Mouse (Mus musculus) CD4-positive, CD25-positive, alpha-beta regulatory T cell, adult 2 months (primary cell): ENCODE results near the gene B830017H08Rik.
A peak's percentile ranks its signal among the peaks of the same experiment; 100 is the strongest.

Experiments
- DNase-seq: peaks from one replicate; pipeline ENCODE4 v3.0.0-alpha.2; 2012; ENCODE audit warnings: low read depth, low spot score

Gene B830017H08Rik

DNA sequence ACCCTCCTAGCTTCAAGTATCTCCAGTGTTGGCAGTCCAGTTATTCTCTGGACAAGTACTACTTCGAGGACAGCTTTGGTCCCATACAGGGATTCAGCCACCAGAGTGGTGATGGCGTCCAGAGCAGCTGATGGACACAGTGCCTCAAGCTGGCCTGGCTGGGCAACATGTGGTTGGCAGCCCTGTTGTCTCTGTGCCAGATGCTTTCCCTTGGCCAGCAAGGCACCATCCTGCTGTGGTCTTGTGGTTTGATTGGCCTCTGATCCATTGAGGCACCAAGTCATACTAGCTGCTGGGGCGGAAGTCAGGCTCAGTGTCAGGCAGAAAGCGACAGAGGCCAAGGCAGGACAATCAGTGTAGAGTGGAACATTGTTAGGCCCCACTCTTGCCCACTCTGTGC is 23.8 kb upstream of the B830017H08Rik start:
- DNase-seq = no peak

DNA sequence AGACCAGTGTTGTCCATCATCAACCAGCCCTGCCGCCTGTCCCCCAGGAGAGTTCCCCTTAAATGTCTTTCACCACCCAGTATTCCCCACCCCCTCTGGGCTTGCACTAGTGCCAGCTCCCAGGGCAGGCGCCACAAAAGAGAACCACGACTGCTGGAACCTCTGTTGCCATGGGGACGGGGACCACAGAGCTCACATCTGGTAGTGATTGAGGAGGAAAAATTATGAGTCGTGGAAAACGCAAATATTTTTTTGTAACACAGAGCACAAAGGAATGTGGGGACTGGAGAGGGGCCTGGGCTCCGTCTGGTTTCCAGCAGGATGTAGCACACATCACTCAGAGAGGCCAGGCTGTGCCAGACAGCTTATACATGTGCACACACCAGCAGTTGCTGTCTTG is 23.2 kb upstream of the B830017H08Rik start:
- DNase-seq = no peak

DNA sequence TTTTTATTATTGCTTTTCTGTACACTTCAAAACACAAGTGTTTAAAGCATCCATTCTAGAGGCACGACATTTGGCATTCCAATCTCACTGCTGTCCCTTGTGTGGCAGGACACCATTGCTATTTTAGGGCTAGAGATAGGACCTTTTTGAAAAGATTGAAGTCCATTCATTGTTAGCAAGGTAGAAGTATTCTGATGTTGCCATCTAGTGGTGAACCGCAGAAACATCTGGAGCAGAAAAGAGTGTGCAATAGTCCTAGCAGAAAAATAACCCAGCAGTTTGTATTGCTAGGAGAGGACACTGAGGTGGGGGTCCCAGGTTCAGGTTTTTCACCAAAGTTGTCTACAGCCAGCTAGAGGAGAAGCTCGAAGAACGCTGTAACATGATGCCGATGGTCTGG is 20.8 kb upstream of the B830017H08Rik start:
- peak; percentile 67 for DNase-seq

DNA sequence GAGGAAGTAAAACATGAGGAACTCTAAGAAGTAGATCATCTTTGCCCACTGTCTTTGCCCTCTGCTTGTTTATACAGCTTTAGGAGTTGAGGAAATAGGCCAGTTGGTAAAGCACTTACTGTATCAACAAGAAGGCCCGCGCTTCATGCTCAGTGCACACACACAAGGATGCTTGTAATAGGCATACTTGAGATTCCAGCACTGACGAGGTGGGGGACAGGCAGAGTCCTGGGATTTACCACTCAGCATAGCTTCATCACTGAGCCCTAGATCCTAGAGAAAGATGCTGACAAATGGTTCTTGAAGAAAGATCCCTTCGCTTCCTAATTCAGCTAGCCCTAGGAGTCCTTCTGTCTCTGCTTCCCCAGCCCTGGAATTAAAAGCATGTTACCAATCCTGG is 19.7 kb upstream of the B830017H08Rik start:
- DNase-seq = no peak

DNA sequence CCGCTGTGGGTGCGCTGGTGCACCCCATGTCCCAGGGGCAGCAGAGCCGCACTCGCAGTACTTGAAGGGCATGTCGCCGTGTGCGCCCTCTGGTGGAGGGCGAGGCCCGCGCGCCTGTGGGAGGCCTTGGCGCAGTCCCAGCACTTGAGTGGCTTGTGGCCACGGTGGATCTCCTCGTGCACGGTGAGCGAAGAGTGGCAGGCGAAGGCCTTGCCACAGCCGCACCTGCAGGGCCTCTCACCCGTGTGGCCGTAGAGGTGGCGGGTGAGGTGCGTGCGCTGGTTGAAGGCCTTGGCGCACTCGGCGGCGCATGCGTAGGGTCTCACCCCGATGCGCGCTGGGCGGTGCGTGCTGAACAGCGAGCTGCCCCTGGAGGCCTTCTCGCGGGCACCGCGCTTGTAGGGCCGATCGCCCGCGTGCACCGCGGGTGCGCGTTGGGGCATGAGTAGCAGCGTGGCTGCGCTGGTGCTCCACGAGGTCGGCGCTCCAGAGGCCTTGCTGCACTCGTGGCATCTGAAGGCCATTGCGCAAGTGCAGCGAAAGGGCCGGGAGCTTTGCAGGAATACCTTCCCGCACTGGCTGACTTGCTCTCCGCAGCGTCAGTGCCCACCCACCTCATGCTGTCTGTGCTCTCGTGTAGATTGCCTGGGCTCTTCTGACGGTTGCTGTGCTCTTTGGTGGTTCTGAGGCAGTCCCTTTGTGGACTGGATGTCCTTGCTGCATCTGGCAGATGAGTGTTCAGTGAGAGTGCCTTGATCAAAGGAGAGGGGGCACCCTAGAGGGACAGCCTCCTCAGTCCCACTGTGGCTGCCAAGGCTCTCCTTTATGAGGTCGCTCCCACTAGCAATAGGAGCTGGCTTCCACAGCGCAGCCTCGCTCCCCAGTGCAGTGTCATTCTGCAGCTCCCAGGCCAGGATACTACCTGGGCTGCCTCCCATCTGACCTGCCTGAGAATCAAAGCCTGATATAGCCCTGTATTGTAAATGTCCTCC is 17.2 kb upstream of the B830017H08Rik start:
- DNase-seq = peak; percentile 93

DNA sequence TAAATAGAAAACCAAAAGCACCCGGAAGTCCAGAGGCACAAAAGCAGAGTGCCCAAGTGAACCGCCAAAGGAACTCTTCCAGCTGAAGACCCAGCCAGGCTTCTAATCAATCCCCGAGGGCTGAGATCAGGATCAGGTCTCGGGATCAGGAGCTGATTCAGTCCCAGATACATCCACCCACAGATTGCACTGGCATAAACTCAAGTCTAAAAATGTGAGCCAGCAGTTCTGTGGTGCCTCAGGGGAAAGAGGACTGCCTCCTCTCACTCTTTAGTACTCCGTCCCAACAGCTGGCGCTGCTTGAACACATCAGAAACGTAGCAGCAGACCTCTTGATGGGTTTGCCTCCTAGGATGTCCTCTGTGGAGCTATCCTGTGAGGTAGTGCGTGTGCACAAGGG is 16.4 kb upstream of the B830017H08Rik start:
- DNase-seq = no peak

DNA sequence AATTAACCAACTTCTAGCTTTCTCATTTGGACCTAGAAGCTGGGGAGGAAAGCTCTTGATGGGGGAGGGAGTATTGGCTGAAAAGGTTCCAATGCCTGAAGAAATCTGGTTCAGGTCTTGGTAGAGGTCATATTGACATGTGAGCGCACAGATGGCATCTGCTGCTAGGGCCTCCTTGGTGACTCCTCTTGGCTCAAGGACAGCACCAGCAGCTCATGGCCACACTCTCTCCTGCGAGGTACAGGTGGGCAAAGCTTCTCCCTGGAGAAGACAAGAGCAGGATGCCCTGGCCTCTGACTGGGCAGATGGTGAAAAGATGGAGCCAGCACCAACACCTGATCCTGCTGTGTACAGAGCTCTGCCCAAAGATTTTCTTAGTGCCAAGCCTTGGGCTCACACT is 6.4 kb upstream of the B830017H08Rik start:
- no peak for DNase-seq

DNA sequence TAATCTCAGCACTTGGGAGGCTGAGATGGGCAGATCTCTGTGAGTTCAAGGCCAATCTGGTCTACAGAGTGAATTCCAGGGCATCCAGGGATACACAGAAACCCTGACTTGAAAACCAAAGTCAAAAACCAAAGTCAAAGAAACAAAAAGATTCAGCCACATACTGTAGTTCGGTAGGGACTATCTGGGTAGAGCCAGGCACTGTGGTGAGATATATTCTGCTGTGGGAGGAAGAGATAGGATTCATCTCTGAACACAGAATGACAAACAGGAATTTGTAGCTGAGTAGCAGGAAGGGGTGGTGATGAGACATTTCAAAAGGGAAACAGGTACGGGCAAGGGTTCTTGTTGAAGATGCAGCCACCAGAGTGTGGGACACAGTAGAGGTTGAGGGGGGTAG is 4.7 kb upstream of the B830017H08Rik start:
- DNase-seq = no peak

DNA sequence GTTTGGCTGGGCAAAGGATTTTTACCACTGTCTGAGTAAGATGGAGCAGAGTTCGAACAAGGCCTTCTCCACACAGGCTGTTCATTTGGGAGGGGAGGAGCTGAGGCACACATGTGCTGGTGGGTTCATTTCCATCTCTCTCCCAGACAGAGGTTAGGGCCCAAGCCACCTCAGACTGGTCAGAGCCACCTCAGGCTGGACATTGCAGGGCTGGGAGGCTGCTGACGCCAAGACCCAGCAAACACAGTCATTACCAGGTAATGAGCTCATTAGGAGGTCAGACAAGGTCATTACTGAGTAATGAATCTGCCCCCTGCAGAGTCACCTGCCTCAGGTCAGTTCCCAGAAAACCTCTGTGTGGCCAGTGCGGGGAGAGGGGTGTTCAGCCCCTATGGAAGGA is 4.1 kb upstream of the B830017H08Rik start:
- no peak for DNase-seq

DNA sequence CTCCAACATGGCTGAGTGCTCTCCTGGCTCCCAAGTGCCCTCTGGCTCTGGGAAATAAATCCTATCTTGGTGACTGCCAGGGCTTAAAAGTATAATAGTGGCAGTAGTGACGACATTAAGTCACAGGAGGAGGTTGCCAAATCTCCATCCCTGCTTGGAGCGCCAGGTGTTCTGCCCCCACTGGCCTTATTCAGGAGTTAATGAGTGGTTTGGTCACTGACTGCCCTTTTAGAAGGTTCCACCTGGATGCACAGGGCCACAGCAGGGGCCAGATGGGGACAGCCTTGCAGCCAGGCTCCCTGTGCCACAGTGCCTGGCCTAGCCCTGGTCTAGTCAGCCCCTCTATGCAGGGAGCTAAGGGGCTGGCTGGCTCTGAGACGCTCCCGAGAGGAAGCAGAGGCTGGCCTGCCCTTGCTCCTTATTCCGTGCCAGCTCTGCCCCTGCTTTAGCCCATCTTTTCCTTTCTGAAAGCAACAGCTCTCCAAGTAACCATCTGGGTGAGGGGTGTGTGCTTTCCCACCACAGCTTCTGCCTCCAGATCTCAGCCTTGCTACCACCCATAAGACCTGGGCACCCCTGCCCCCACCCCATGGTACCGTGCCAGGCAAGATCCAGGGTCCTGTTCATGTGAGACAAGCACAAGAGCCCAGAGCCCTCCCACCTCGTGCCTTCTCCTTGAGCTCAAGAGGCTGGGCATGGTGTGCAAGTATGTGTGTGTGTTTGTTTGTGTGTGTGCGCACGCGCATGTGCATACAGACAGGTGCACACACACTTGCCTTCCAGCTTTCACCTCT is 2.3 kb upstream of the B830017H08Rik start:
- DNase-seq = no peak

DNA sequence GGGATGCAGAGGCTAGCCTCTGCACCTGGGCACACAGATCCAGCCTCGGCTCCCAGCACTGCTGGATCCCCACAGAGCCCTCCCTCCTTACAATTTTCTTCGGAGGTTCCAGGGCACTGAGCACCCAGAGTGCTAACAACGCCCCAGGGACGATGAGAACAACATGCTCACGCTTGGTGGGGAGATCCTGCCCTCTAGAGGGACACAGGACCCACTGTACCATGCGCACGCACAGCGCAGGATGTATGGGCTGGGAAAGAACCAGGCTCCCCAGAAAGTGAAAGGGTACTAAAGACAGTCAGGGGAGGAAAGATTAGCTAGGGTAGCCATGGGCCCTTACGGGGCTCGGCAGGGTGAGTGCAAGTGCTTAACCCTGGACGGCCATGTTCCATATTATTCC is 1.1 kb upstream of the B830017H08Rik start:
- DNase-seq = no peak

DNA sequence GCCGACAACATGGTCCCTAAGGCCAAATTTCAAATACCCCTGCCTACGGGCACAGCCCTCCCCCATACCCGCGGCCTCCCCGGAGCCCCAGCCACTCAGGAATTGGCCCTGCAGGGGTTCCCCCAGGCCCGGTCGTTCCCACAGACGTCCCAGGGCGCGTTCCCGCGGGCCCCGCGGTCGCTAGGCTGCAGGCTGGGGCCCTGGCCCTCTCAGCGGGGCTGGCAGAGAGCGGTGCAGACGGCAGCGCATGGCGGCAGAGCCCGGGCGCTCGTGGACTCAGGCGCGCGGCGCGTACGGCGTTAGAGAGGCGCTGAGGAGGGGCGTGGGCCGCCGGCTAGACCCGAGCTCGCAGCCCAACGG is 380 bp downstream of the B830017H08Rik start:
- no peak for DNase-seq

DNA sequence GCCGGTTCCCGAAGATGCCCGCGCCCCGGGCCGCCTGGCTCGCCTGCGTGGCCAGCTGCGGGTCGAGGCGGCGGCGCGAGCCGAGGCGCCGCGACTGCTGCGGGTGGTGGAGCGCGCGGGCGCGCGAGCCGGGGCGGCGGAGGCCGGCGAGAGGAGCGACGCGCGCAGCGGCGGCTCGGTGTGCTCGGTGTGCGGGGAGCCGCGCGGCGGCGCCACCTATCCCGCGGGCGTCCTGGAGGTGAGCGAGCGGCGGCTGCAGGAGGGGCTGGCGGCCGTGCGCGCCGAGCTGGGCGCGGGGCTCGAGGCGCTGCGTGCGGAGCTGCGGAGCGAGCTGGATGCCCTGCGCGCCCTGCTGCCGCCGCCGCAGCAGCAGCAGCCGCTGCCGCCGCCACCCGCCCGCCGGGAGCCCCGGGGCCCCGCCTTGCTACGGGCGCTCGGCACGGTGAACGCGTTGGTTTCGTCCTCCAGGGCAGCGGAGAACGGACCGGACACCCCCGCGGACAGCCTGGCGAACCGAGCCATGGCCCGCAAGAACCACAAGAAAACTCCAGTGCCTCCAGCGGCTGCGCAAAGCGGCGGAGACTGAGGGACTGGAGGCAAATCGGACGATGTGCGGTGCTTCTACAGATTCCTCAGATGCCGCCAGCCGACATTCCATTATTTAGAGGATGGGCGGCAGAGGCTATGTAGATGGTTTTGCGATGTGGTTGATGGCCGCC is 919 bp downstream of the B830017H08Rik start:
- no peak for DNase-seq

DNA sequence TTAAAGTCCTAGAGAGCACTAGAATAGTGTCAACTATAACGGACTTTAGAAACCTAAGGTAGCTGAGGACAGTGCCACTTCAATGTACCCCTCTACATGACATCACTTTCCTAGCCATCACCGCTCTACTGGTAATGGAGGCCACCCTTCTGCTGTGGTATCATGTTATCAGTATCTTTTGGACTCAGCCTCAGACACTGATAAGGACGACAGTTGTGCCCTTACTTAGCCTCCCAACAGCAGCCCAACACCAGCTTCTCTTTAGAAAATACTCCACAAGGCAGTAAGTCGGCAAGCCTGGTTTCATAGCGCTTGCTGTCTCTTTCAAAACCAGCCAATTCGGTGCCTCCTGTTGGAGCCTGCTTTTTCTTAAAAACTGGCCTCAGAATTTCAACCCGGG is 1.6 kb downstream of the B830017H08Rik start:
- DNase-seq = no peak

DNA sequence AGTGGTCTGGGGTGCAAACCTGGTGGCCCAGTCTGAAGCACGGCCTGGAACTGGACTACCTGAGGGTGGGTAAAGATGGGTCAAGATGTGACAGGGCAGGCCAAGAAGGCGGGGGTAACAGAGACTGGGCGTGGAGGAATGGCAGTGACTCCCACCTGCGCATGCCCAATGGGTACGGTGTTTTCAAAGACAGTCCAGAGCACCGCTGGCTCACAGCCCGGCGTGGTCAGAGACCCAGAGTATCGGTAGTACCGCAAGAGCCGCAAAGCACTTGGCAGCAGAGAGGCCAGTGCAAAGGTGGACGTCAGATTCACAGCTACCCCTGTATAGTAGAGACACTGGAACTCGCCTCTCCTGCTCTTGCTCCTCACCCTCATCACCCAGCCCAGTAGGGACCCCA is 2.6 kb downstream of the B830017H08Rik start:
- DNase-seq = no peak

DNA sequence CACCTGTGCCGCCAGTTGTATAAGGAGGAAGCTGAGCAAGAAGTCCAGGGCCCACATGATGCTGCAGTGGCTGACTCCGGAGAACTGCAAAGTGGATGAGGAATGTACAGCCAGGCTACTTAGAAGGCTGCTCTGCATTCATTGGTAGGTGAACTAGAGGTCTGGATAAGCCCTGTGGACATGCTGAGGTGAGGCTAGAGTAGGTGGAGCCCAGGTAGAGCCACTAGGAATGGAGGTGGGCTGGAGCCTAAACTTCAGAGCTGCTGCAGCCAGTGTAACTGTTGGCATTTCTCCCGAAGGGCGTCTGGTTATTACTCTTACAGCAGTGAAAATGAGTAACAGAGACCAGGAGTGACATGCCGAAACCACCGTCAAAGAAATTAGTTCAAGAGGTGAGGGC is 5.1 kb downstream of the B830017H08Rik start, which contains the start of gene Car15:
TSS of gene Car15 (minus strand) at position 314 of the 400 bp plus-strand sequence.
- DNase-seq = no peak

DNA sequence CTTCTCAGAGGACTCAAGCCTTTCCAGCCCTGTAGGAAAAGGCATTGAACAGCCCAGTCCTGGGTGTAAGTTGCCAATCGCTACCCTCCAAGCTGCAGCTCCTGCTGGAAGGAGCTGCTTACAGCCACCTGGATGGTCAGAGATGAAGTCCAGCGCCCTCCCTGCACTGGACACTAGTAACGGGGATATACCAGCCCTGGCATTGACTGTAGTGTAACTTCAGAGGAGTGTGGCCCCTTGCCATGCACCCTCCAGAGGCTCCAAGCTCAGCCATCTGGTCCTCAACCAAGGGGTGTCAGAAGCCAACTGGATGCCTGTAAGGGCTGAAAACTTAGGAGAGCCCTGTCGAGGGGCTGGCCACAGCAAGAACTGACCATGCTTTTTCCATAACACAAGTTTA is 7.1 kb downstream of the B830017H08Rik start:
- DNase-seq = no peak

DNA sequence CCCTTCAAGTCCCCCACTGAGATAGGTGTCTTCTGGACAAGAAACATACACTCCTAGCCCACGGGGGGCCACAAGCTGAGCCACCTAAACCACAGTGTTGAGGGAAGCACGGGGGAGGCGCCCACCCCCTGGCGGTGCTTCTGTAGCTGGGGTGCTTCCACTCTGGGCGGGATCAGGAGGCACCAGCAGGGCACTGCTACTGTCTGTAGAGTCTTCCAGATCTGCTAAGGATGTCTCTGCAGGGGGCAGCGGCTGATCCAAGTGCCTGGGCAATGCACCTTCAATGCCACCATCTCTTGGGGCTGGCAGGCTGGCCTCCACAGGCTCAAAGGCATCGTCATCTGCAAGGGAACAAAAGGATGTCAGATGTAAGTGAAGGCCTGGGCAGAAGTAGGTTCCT is 9.5 kb downstream of the B830017H08Rik start:
- no peak for DNase-seq

DNA sequence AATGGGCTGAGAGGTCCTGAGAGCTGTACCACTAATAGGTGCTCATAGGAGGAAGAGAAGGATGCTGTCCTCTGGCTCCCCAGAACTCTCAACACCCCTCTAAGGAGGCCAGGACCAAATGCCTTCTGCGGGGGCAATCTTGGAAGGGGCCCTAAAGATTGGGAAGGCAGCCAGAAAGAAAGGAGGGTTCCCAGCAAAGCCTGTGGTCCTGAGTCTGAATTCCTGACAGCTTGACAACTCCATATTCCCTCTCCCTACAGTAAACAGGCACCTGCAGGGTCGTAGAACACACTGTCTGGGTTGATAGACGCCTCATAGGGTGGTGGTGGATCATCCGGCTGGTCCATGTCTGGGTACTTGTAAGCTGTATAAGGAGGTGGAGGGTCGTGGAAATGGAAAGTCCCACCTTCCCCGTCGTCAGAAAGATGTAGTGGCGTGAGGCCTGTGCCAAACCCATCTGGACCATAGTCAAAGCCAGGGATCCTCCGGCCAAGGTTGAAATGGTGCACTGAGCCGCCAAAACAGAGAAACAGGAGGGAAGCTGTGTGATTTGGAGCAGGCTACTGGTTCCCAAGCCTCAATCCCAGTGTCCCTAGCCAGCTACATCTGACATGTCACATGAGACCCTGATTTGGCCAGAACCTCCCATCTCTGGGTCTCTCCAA is 10.9 kb downstream of the B830017H08Rik start:
- no peak for DNase-seq

DNA sequence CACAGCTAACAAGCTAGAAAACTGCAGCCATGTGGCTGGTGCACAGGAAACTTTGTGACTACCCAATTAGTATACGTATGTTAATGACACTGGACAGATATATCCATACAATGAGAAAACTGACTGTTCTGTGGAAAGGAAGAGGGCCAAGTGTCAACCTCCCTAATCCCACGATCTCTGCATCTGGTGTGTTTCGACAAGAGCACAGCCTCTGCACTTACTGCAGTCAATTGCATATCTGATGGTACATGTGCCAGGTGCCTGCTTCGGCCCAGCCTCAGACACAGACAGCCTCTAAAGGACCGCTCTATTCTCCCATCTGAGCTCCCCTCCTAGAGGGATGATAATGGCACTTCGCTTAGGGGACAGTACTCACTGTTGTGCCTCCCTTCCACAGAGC is 15.5 kb downstream of the B830017H08Rik start:
- DNase-seq = no peak

DNA sequence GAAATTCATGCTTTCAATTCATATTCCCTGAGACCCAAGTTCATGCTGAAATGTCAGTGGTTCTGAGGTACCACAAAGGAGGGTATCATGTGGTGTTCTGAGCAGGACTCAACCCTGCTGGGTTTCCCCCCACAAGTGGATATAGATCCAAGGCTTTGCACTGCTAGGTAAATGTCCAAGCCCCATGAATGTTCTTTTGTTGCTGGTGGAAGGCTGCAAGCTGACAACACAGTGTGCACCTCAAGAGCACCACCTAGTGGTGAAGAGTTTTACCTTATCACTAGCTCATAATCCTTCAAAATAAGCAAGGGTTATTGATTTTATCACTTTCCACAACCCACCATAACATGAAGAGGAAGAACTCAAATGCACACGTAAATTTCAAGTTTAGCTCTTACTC is 16.0 kb downstream of the B830017H08Rik start:
- peak; percentile 73 for DNase-seq
